Mouse (Mus musculus) naive thymus-derived CD4-positive, alpha-beta T cell, adult 2 months (primary cell): Measurements from ENCODE around the gene Rnf135.
"Not testable (repeated sequence)": the region's sequence is repeated elsewhere in the genome, so short reads cannot be mapped to it uniquely, and the experiment has no call there.

Source experiments
- DNase-seq: peaks from one replicate; pipeline ENCODE4 v3.0.0-alpha.2; 2011; ENCODE audit warnings: low read depth

Gene Rnf135

DNA sequence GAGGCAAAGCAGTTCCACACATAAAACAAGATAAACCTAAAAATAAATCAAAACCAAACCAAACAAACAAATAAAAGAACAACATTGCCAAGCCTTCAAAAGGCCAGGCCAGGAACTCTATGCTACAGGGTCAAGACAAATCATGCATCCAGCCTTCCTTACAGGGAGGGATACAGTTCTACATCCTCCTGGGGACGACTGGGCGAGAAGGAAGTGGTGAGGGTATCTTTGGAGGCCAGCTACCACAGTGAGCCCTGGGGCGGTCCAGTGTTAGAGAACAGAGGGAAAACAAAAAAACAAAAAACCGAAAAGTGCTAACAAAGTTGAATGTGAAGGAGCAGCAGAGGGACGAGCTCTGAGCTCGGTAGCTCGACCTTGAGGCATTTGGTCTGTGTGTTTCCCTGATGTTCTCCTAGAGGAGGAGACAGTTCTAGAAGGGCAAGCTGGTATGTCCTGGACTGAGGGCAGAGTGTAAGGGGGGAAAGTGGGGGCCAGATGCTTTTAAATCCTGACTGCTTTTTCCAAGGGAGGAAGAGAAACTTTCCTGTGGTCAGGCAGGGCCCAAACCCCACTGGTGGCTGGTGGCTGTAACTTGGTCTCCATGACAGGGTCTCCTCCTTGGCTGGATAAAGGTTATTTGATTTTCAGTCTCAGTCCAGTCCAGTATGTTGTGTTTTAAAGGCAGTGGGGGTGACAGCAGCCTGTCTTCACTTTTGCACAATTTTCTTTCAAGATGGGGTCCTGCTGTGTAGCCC lies 20.1 kb upstream of the Rnf135 start:
- no peak for DNase-seq

DNA sequence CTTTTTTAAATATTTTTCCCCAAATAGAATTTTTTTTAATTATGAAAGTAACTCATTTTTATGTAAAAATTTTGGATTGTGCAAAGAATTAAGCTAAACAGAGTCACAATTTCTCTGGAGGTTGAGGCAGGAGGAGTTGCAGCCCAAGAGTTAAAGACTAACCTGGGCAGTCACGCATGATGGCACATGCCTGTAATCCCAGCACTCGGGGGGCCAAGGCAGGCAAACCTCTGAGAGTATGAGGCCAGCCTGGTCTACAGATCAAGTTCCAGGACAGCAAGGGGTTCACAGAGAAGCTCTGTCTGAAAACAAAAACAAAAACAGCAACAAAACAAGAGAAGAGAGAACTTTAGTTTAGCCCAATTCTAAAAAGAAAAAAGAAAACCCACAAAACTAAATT lies 19.4 kb upstream of the Rnf135 start:
- DNase-seq = no peak

DNA sequence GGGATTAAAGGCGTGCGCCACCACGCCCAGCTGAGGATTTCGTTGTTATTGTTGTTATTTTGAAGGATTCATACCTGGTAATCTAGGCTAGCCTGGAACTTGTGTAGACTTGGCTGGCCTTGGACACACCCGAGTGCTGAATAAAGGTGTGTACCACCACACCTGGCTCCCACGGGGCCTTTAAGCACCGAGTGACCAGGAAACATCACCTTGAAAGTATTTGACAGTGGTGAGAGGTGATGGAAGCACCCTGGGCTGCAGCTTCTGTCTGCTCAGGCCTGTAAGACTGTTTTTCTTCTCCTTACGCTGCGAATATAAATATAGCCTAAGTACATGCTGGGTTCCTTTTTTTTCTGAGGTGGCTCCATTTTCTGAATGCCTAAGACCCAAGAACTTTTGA lies 15.5 kb upstream of the Rnf135 start:
- DNase-seq = no peak

DNA sequence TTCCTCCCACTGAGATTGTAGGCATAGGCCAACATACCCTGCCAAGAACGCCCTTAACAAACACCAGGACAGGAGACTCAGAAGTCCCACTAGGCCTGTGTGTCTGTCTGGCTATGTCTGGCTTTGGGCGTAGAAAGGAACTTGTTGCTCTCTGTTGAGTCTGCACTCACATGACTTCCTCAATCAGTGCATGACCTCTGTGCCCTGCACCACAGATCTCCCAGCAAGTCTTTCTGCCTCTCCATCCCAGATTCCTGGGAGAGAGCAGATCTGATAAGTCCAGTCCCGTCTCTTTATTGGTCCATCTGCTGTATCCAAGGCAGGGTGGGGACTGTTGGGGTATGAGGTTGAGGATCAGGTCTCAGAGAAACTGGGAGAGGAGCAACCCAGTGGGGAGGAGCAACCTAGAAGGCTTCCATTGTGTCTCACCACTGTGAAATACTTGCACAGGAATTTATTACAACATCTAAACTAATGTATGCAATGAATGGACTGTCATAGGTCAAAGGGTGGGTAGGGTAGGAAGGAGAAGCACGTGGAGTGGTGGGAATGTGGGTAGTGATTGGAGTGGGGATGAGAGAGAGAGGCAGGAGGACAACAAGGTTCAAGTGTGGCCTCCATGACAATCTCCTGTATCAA lies 14.9 kb upstream of the Rnf135 start:
- no peak for DNase-seq

DNA sequence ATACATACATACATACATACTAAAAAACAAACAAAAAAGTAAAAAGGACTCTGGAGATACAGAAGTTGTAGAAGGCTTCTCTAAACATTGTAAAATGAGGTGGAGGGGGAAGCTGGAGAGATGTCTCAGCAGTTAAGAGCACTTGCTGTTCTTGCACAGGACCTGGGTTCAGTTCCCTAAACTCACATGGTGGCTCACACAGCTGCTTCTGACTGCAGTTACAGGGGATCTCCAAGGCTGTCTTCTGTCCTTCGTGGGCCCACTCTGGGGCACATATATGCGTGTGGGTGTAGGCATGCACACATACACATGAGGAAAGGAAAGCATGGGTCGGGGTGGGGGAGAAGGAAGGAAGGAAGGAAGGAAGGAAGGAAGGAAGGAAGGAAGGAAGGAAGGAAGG lies 14.0 kb upstream of the Rnf135 start:
- no peak for DNase-seq

DNA sequence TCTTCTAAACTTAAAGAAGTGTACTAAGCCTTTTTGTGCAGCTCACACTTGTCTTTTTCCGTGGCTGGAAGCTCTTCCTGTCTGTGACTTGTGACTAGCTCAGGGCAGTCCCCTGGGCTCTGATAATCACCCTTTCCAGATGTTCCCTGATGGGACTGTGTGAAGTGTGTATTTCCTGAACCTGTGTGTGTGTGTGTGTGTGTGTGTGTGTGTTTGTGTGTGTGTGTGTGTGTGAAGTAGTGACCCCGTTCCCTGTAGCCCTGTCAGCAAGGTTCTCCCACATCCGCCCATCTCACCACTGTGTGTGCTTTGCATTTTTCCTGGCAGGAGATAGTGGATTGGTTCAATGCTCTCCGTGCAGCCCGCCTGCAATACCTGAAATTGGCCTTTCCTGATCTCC lies 13.3 kb upstream of the Rnf135 start:
- DNase-seq = no peak

DNA sequence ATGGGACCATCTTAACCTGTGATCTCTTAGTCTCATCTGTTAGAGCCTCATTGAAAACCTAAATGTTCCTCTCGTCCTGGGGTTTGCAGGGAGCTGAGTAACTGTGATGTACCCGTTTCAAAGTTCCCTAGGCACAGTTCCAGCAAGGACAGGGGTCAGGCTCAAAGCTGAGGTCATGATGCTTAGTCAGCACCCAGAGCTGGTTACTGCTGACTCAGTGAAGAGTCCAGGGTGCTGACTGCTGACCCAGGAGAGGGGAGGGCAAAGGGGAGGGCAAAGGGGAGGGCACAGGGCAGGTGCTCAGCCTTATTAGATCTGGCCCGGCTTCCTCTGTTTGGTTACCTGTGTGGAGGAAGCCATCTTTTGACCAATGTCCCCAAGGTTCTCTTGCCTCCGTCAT lies 11.8 kb upstream of the Rnf135 start:
- DNase-seq = no peak

DNA sequence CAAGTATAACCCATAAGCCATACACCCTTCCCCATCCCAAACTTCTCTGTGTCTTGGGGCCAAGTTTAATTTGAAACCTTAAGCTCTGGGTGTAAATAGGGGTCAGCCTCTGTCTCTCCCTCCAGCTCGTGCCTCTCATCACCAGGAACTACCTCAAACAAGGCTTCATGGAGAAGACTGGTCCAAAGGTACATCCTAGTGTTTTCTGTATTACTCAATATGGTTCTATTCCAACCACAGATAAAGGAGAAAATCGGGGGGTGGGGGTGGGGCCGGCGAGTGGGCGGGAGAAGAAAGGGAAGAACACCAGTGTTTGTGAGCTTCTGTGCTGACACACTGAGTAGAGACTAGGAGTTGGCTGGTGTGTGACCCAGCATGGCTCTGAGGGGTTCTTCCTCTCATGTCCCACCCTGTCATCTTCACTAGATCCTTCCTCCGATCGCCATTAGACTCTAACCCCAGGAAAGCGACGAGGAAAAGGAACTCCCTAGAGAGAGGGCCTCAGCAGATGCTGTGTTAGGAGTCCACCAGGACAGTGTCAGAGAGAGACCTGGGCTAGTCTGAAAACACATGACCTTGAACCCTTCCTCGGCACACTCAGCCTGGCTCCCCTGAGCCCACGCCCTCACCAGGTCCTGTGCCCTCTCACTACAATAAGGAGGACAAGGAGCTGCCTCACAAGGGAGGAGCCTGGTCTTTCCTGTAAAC lies 9.5 kb upstream of the Rnf135 start:
- DNase-seq = no peak

DNA sequence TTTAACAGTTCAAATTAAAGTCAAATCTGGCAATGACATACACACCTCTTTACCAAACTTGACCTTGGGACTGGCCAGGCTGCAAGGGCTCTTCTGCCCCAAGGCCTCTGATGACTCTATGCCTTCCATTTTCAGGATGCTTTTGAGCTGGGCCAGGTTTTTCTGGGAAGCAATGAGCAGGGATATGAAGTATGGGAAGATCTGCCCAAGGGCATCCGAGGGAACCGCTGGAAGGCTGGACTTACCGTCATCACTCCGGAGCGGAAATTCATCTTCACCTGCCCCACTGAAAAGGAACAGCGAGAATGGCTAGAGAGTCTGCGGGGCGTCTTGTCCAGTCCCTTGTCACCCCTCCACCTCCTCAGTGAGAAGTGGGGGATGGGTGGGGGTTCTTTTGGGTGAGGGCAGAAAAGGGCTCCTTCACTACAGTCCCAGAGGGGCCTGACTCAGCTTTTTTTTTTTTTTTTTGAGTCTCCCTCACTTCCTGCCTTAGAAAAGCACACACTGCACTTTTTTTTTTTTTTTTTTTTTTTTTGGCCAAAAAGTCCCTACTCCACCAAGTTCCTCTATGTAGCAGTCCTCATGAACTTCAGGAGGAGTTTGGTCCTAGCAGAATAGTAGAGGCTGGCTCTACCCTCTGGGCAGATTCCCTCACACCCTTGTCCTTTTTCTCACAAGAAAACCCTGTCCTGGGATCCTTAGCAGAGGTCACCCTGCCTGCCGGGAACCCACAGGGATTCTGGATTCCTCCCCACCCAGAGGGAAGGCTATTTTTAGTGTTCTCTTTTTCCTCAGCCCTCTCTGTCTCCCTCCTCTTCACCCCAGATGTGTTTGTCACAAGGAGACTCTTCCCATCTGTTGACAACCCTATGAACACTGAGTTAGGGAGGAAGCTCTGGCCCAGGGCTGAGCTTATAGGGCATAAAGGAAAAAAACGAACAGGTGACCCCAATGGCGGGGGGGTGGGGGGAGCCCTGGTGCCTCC lies 6.4 kb upstream of the Rnf135 start:
- DNase-seq = no peak

DNA sequence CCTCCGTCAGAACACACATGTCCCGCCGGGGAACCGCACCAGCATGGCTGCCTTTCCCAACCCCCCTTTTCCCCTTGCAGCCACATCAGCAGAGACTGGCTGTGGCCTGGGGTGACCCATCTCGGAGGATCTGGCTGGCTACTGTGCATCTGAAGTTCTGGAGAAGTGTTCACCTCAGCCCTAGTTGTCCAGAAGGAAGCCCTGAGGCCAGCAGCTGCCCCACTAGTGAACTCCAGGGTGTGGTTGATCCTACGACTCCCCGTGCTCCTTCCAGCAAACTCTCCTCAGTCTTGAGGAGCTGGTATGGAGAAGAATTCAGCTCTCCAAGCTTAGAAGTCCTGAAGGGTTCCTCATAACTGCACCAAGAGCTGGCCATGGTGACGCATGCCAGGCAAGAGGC lies 5.3 kb upstream of the Rnf135 start:
- no peak for DNase-seq

DNA sequence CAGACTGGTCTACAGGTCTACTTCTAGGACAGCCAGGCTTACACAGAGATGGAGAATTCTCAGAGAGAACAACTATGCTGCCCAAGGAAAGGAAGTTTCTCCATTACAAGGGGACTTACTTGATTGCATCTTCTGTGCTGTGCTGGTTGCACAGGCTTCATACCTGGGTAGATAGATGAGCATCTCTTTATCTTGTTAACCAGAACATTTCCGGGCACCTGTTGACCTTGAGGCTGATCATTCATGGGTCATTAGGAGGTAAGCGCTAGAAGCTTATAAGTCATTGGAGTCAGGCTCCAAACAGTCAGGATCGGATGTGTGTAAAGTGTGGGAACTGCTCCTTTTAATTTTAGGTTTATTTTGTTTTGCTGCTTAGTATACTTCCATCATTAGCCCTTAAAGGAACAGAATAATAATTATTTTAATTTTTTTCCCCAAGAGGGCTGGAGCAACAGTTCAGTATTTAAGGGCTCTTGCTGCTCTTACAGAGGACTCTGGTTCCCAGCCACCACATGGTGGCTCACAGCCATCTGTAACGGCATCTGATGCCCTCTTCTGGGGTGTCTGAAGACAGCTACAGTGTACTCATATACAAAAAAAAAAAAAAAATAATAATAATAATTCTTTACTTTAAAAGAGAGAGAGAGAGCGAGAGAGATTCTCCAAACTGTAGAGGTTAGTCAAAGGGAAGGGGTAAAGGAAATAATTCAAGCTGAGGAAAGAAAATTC lies 2.5 kb upstream of the Rnf135 start:
- DNase-seq = no peak

DNA sequence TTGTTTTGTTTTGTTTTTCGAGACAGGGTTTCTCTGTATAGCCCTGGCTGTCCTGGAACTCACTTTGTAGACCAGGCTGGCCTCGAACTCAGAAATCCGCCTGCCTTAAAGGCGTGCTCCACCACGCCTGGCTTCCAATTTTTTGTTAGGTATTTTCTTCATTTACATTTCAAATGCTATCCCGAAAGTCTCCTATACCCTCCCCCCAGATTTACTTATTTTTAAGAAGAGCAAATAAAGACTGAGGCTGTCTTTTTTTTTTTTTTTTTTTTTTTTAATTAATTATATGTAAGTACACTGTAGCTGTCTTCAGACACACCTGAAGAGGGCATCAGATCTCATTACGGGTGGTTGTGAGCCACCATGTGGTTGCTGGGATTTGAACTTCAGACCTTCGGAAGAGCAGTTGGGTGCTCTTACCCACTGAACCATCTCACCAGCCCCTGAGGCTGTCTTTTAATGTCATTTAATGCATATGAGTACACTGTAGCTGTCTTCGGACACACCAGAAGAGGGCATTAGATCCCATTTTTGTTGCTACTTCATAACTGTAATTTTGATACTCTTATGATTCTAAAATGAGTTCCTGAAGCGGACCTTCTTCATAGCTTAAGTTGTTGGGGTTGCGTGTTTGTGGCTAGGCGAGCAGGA lies 472 bp upstream of the Rnf135 start:
- not testable (repeated sequence) for DNase-seq

DNA sequence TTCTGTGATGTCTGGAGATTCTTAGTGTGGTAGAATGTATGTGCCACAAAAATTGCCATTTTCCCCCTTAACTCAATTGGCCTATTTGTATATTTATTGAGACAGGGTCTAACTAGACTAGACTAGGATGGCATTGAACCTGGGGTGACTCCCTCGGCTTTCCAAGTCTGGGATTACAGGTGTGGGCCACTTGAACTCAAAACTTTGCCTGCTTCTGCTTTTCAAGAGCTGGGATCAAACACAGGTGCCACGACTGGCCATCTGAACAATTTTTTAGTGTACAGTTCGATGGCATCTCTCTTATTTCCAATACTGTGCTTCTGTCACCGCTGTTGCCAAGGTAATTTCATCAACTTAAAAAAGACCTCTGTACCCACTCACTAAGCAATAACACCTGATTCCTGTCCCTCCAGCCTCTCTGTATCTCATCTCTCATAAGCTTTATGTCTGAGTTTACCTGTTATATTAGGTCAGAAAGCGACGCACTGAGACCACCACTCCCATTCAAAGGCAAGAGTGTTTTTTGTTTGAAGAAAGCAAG lies 950 bp downstream of the Rnf135 start:
- DNase-seq = peak; percentile 25

DNA sequence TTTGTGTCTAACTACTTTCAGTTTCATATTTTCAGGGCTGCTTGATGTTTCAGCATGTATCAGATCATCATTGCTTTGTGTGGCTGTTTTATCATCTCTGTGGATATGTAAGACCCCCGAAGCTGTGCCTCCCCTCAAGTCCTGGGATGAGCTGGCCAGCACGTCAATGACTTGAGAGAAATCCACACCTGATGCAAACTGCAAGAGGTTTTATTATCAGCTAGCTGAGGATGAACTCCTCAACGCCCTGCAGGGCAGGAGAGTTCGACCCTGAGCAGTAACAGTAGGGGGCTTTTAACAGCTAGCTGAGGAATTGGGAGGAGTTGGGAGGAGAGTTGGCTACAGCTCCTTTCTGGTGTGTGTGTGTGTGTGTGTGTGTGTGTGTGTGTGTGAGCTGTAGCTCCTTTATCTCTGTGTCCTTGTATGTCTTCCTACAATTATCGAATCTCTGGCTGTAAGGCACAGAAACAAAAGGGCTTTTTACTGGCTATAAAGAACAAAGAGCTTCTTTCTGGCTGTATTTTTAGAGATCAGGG lies 1.9 kb downstream of the Rnf135 start:
- DNase-seq = peak; percentile 14

DNA sequence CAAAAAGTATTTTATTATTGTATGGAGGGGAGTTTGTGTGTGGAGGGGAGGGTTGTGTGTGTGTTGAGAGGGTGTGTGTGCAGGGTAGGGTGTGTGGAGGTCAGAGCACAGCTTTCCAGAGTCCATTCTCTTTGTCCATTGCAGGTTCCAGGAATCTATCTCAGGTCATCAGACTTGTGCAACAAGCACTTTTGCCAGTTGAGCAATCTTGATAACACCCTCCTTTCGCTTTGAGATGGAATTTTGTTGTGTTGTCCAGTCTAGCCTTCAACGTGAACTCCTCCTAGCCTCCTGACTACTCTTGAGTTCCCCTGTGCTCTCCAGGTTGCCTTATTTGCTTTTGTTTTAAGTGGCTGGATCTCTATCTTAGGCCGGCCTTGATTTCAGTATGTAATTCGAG lies 6.6 kb downstream of the Rnf135 start:
- DNase-seq = no peak

DNA sequence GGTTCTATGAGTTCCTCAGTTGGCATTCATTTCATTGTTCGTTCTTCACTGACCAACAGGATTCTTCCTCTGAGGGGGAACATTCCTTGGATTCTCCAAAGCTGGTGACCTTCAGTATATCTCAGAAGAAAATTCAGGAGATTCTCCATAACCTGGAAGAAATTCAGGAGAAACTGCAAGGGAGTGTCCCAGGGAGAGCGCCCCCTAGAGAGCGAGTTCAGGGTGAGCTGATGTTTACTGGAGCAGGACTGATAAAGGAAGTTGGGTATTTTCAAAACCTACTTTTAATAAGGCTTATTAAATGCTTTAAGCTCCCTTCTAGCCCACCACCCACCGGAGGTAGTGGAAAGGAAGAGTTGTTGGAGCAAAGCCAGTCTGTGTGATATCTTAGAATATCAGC lies 10.2 kb downstream of the Rnf135 start:
- no peak for DNase-seq

DNA sequence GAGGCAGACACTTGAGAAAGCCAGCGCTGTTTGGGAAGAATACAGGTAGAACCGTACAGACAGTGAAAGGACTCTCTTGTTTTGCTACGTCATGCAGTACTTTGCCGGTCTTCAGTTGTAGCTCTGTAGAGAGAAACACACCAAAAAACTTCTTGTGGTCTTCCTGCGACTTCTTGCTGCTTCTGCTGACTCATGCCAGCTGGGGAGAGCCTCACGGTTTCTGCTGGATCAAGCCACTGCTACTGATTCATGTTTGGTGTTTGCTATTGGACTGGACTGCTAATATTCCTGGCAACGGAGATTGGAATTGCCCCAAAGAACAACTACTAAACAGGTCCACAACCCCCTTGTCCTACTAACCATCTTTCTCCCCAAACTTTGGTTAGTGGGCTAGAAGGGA lies 12.7 kb downstream of the Rnf135 start:
- DNase-seq = no peak

DNA sequence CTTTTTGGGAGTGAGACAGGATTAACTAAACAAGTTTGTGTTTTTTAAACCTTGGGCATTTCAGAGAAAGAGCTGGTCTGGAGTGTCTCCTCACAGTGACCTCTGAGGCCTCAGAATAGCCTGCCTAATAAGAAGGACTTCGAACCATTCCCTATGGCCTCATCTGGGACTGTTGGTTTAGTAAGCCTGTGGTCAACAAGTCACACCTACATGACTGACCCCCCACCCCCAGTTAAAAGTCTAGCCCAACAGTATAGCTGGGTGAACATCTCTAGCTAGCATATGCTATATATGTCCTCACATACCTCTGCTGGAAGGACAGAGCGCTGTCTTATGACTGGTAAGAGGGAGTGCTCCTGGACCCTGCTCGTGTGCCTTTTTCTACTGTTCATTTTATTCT lies 15.7 kb downstream of the Rnf135 start:
- no peak for DNase-seq

DNA sequence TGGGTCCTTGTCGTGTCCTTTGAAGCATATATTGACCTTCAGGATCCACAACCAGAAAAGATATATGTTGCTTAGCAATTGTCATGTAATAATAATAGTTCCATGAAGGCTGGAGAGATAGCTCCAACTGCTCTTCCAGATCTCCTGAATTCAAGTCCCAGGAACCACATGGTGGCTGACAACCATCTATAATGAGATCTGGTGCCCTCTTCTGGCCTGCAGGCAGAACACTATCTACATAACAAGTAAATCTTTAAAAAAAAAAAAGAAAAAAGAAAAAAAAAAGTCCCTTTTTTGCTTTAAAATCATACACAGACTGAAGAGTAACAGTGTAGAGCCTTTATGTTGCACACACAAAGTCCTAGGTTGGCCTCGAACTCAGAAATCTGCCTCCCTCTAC lies 16.1 kb downstream of the Rnf135 start:
- peak; percentile 15 for DNase-seq

DNA sequence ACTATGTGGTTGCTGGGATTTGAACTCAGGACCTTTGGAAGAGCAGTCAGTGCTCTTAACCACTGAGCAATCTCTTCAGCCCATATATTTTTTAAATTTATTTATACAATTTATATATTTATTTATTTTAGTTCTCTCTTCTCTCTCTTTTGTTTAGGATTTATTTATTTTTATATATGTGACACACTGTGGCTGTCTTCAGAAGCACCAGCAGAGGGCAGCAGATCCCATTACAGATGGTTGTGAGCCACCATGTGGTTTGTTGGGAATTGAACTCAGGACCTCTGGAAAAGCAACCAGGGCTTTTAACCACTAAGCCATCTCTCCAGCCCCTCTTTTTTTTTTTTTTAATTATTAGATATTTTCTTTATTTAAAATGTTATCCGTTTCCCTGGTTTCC lies 16.7 kb downstream of the Rnf135 start:
- DNase-seq = peak; percentile 67
